Mouse (Mus musculus) cortical plate, adult 2 months (tissue): ENCODE data around the gene Crtac1.

Experiments used
- CTCF ChIP-seq: fragments of 200-500 bp; IDR thresholded peaks from 2 replicates; pipeline ENCODE4 v1.5.1; 2011; ENCODE audit warnings: mild to moderate bottlenecking, control low read depth, low read length; ENCODE audit not compliant: insufficient read depth; ENCODE audit errors: extremely low read depth
- POLR2A ChIP-seq: fragments of 200-500 bp; IDR thresholded peaks from 2 replicates; pipeline ENCODE4 v1.6.1; 2011; ENCODE audit warnings: mild to moderate bottlenecking, low read length, control low read depth; ENCODE audit not compliant: insufficient read depth; ENCODE audit errors: extremely low read depth

GRCm38 (mm10) chr19:42255784-42256610 lies 175.6 kb downstream of the Crtac1 start:
- TF ChIP-seq POLR2A: no peak
- 0 out of 2 replicates have a peak, but pooled peaks have one; percentile 20 for TF ChIP-seq CTCF
